Mouse (Mus musculus): Measurements from ENCODE around the gene Sertad3. TPM values are rescaled to one million over a fixed set of nuclear protein-coding genes. Genes with fewer than 3 reads are reported as not detected.

The Sertad3 gene
- total and polyA plus RNA-seq, 3 experiments: 2.0 to 6.7 TPM; not detected in 1

DNA sequence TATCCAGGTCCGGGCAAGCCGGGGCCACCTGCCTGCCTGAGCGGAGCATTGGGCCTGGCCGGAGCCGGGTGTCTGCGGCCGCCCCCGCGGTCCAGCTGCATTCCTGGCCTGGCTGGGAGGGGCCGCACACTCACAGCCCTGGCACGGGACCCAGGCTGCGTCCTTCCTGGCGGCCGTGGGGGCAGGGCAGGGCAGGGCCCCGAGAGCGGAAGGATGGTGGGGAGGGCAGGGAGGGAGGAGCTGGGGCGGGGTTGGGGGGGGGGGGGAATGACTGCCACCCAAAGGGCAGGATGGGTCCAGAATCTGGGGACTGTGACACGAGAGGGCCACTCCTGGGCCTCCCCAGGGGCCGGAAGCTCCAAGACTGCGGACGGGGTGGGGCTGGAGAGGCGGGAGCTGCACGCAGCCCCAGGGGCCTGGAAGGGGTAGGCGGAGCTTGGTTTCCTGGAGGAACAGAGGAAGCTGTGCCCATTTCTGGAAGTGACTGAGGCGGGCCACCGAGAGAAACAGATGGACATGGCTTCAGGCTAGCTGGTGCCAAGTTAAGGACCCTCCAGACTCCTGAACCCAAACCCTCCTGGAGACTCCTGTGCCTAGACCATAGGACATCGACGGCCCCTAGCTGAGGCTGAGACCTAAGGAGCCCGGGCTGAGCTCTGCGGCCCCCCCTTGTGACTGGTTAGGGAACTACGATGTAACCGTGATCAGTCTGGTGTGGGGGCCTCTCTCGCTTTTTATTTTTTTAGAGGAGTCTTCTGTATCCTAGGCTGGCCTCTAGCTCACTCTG, 17.2 kb downstream of the Sertad3 start:
- Histone ChIP-seq H3K4me3 (ENCODE audit: control insufficient read depth in 1 of 2, insufficient read depth in 1 of 2, low read depth in 2 of 2, low read length in 2 of 2) (peak overlapping the region; percentile 64 to 66), H3K27me3 (ENCODE audit: control insufficient read depth in 1 of 2, insufficient read depth in 2 of 2, low read length in 2 of 2) (no peaks in the 10 kb centered on the region), H3K27ac (ENCODE audit: control insufficient read depth, low read depth, low read length) (peak overlapping the region; percentile 89), H3K9me3 (replicated peaks; ENCODE audit: insufficient read depth, low read length) (no peaks in the 10 kb centered on the region), H3K9ac (ENCODE audit: control insufficient read depth, low read depth, low read length, poor library complexity, severe bottlenecking) (peak overlapping the region; percentile 88), H3K79me2 (ENCODE audit: control insufficient read depth, insufficient read depth, low read length, poor library complexity) (peaks cover 11% of the 10 kb centered on the region), H3K36me3 (ENCODE audit: control insufficient read depth in 1 of 2, insufficient read depth in 2 of 2, low read length in 2 of 2) (peaks cover 0 to 20% of the 10 kb centered on the region in 2 experiments; a peak in 2 of 4 replicates), H3K4me1 (ENCODE audit: control insufficient read depth in 1 of 2, insufficient read depth in 2 of 2, low read length in 2 of 2) (peaks cover 10 to 22% of the 10 kb centered on the region in 2 experiments)
- DNase-seq (ENCODE audit: low read depth, low spot score): peak; percentile 93
- peak; percentile 8 to 68; a peak in 1 of 4 replicates for TF ChIP-seq POLR2A (IDR thresholded peaks at IDR 0.05; ENCODE audit: control insufficient read depth in 1 of 2, insufficient read depth in 1 of 2, low read depth in 1 of 2, low read length in 2 of 2, poor library complexity in 1 of 2)
- no peak for TF ChIP-seq MAX (IDR thresholded peaks at IDR 0.05; ENCODE audit: low read length)
- peak; percentile 62 to 77 (median 68) for TF ChIP-seq CTCF (IDR thresholded peaks at IDR 0.05 in 2 of 3, conservative IDR thresholded peaks at IDR 0.05 in 1 of 3; ENCODE audit: control insufficient read depth in 1 of 3, insufficient read depth in 1 of 3, low read depth in 2 of 3, low read length in 3 of 3, poor library complexity in 1 of 3, severe bottlenecking in 1 of 3)
- peak; percentile 26 for TF ChIP-seq RAD21 (IDR thresholded peaks at IDR 0.05; ENCODE audit: low read depth, low read length)
- TF ChIP-seq KAT2A (conservative IDR thresholded peaks at IDR 0.05; ENCODE audit: low read depth, low read length): no peak
- peak; percentile 80 for TF ChIP-seq ZNF384 (IDR thresholded peaks at IDR 0.05; ENCODE audit: low read depth, low read length)
- TF ChIP-seq HCFC1 (IDR thresholded peaks at IDR 0.05; ENCODE audit: low read depth, low read length): peak; percentile 42; the same call in 1 of the 2 replicates
- no peak for TF ChIP-seq UBTF (IDR thresholded peaks at IDR 0.05; ENCODE audit: borderline replicate concordance, insufficient read depth, low read depth, low read length)
- peak; percentile 54; the same call in 1 of the 2 replicates for TF ChIP-seq ELF1 (IDR thresholded peaks at IDR 0.05; ENCODE audit: low read depth, low read length)
- TF ChIP-seq ZKSCAN1 (IDR thresholded peaks at IDR 0.05; ENCODE audit: low read depth, low read length): no peak
- no peak for TF ChIP-seq MAFK (IDR thresholded peaks at IDR 0.05; ENCODE audit: borderline replicate concordance, low read depth, low read length)
- no peak for TF ChIP-seq JUND (IDR thresholded peaks at IDR 0.05; ENCODE audit: low read depth, low read length)
- TF ChIP-seq POLR2AphosphoS5 (IDR thresholded peaks at IDR 0.05; ENCODE audit: borderline replicate concordance, low read depth, low read length): no peak
- peak; percentile 95 for TF ChIP-seq BHLHE40 (IDR thresholded peaks at IDR 0.05; ENCODE audit: borderline replicate concordance, low read depth, low read length)
- no peak for TF ChIP-seq ZC3H11A (IDR thresholded peaks at IDR 0.05; ENCODE audit: low read depth, low read length)
- peak; percentile 48 for TF ChIP-seq NELFE (IDR thresholded peaks at IDR 0.05; ENCODE audit: low read depth, low read length)
- no peak for TF ChIP-seq MYC (IDR thresholded peaks at IDR 0.05; ENCODE audit: low read depth, low read length)
- no peak for TF ChIP-seq MEF2A (IDR thresholded peaks at IDR 0.05; ENCODE audit: extremely low read depth, insufficient replicate concordance, low read depth, low read length, poor library complexity, severe bottlenecking)
- peak; percentile 57 for TF ChIP-seq TCF12 (IDR thresholded peaks at IDR 0.05; ENCODE audit: low read depth, low read length)
- peak; percentile 61 for TF ChIP-seq SMC3 (IDR thresholded peaks at IDR 0.05; ENCODE audit: low read depth, low read length)
- TF ChIP-seq NRF1 (IDR thresholded peaks at IDR 0.05; ENCODE audit: insufficient read depth, low read depth, low read length, poor library complexity, severe bottlenecking): 0 out of 2 replicates have a peak, but pooled peaks have one; percentile 12
- TF ChIP-seq USF1 (IDR thresholded peaks at IDR 0.05; ENCODE audit: low read depth, low read length): 0 out of 2 replicates have a peak, but pooled peaks have one; percentile 33
- TF ChIP-seq ETS1 (IDR thresholded peaks at IDR 0.05; ENCODE audit: low read depth, low read length): peak; percentile 28; the same call in 1 of the 2 replicates
- TF ChIP-seq EP300 (IDR thresholded peaks at IDR 0.05; ENCODE audit: low read depth in 1 of 2, low read length in 2 of 2): peak in 1 of 2 experiments; percentile 16; a peak in 2 of 4 replicates
- TF ChIP-seq GABPA (IDR thresholded peaks at IDR 0.05; ENCODE audit: low read depth, low read length): no peak
- TF ChIP-seq E2F4 (IDR thresholded peaks at IDR 0.05; ENCODE audit: borderline replicate concordance, low read depth, low read length): no peak
- TF ChIP-seq MYB (IDR thresholded peaks at IDR 0.05; ENCODE audit: low read depth, low read length): no peak
- TF ChIP-seq TBP (IDR thresholded peaks at IDR 0.05; ENCODE audit: low read depth, low read length): peak; percentile 56; the same call in 1 of the 2 replicates
- peak; percentile 62; the same call in 1 of the 2 replicates for TF ChIP-seq CHD1 (IDR thresholded peaks at IDR 0.05; ENCODE audit: low read depth, low read length)
- TF ChIP-seq USF2 (IDR thresholded peaks at IDR 0.05; ENCODE audit: borderline replicate concordance in 1 of 2, insufficient read depth in 1 of 2, low read depth in 1 of 2, low read length in 2 of 2): no peak
- no peak for TF ChIP-seq RCOR1 (IDR thresholded peaks at IDR 0.05; ENCODE audit: low read depth, low read length)
- peak; percentile 81 for TF ChIP-seq ZMIZ1 (IDR thresholded peaks at IDR 0.05; ENCODE audit: low read depth, low read length)
- TF ChIP-seq MAZ (IDR thresholded peaks at IDR 0.05; ENCODE audit: low read depth, low read length): peak; percentile 85; the same call in 1 of the 2 replicates
- peak; percentile 68 for TF ChIP-seq SIN3A (IDR thresholded peaks at IDR 0.05; ENCODE audit: low read length)
